Mouse (Mus musculus): ENCODE measurements at regions not wholly inside any gene's neighbourhood (a gene's known extent, or its start where the extent isn't known, plus 50 kb on each side); places are given as distances from the start of the nearest gene placed in this dataset.

DNA sequence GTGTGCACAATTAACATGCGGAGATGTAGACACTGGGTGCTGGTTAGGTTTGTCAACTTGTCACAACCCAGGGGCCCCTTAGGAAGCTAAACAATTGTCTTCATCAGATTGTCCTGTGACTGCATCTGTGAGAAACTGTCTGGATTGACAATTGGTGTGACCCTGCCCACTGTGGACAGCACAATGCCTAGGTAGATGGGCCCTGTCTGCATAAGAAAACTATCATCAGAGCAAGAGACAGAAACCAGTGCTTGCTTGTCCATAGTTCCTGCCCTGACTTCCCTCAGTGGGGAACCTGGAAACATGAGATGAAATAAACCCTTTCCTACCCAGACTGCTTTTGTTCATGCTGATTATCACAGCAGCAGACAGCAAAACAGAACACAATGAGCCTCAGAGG is 63.5 kb upstream of the Tyw5 start:
- DNase-seq: no peak

DNA sequence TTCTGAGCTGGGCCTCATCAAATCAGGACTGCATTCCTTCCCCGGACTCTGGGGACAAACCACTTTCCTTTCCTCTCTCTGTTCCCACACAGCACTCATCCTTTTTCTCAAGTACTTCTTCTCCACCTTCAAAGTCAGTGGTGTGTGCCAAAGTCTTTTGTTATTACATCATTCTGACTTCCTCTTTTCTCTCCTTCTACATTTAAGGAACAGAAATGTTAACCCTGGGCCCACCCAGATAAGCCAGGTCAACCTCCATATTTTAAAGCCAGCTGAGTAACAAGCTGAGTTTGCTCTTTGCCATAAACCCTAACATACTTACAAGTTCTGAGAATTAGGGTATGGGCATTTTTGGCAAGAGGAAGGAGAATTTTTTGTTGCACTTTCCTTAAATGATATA is 65.3 kb upstream of the Tyw5 start:
- no peak for DNase-seq

- DNase-seq: no peak
Measured at GRCm38 (mm10) chr1:57477725-57478124, 70.8 kb upstream of the Tyw5 start.

- DNase-seq: no peak
Measured at GRCm38 (mm10) chr1:57478151-57478550, 71.2 kb upstream of the Tyw5 start.

- DNase-seq: no peak
Measured at GRCm38 (mm10) chr1:57478800-57479199, 71.9 kb upstream of the Tyw5 start.

DNA sequence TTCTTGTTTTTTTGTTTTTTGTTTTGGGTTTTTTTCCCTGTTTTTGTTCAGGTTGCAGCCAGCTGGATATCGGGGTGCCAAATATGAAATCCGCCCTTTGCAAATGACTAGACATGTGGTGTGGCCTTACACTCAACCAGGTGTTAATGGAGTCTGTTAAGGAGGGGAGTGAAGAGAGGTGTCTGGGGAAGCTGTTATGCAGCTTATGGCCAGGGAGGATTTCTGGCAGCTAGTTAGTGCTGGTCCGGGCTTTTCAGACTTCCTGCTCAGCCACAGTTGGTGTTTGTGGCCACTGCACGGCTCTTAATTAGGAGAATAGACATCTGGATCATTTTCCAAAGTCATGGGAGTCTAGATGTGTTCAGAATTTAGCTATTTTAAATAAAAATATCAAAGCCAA is 72.7 kb upstream of the Tyw5 start:
- DNase-seq: no peak

DNA sequence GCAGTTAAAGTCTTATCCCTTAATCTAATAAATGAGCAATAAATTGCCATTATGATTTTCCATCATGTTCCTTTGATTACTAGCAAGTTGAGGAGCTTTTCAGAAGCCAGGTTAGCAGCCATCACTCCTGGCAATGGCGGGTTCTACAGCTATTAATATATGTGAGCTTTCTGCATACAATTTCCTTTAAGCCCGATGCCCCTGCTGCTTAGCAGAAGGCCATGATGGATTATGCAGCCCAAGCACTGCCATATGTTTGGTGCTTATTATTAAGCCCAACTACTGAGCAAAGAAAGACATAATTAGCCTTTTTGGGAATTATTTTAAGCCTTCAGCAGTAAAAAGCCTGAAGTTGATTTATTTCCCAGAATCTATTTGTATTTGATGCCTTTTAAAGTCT is 82.3 kb upstream of the Tyw5 start:
- DNase-seq: no peak

GRCm38 (mm10) chr1:57489588-57489987 is 82.7 kb upstream of the Tyw5 start:
- no peak for DNase-seq

DNA sequence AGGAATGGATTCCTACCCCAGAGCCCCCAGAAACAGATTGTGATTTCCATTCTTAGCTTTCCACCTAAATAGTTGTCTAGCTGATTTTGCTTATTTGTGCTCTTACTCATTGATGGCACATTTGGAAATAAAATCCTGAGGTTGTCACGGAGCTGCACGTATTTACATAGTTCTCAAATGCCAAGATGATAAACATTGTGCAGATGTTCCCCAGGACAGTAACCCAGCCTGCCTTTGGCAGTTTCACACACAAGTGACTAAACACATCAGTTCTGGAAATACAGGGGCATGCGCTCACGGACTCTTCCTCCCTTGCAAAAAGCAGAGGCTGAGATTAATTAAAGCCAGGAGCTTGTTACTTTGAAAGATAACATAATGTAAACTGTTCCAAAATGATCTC is 83.1 kb upstream of the Tyw5 start:
- no peak for DNase-seq

DNA sequence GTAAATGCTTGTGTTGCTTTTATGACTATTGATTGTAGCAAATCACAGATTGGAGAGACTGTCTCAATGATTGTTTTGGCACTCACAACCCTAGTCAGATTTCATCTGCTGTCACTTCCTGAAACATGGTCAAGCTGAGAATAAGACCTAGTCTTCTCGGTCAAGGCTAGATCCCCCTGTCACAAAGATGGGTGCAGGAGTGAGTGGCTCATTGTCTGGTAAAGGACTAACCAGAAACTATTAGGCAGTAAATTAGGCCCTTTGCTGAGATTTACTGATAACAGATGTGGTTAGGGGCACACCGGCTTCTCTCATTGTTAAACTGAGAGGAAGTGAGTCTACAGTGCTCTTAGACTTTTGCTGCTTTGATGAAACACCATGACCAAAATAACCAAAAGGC is 85.8 kb upstream of the Tyw5 start:
- DNase-seq: no peak

DNA sequence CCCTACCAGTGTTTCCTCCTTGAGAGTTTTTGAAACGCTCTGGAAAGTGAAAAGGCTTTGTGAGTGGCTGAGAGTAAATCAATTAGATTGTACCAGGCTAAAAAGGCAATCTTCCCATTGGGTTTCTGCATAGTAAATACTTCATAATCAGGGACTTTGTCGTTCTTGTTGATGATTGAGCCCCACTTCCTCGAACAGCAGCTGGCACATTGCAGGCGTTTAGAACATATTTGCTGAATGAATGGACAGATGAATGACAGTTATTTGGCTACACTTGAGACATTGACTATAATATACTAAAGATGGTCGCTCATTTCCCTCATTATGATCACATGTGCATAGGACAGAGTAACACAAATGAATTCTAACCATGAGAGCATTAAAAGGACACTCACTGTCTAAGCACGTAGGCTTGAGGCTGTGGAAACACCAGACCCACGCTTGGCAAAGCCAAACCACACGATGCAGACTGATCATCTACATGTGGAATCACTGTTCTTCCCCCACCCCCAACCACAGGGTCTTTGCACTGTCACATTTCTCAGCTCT is 90.7 kb upstream of the Tyw5 start:
- no peak for DNase-seq

DNA sequence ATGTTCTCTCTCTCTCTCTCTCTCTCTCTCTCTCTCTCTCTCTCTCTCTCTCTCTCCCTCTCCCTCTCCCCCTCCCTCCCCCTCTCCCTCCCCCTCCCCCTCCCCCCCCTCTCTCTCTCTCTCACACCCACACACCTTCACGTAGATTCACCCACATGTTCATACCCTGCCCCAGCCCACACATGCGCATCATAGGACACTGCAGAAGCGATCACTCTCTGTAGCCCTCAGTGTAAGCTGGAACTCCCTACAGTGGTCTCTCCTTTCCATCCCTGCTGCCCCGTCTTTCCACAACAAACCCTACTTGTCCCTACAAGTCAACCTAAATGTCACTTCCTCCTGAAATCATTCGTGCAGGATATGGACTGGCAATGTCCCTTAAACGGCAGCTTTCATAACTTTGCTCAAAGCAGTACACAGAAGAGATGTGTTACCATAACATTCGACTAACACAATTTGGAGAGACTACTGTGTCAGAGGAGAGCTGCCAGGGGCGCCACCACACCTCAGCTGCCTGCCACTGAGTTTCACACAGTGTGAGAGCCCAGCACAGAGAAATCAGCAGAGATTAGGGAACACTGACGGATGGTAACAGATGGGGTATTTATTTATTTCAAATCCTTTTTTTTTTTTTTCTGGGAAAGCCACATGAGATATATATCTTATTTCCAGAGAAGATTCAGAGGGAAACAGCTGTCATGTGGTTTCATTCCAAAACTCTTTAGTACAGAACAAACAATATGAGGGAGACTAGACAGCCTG is 103.6 kb upstream of the Tyw5 start:
- DNase-seq: no peak

DNA sequence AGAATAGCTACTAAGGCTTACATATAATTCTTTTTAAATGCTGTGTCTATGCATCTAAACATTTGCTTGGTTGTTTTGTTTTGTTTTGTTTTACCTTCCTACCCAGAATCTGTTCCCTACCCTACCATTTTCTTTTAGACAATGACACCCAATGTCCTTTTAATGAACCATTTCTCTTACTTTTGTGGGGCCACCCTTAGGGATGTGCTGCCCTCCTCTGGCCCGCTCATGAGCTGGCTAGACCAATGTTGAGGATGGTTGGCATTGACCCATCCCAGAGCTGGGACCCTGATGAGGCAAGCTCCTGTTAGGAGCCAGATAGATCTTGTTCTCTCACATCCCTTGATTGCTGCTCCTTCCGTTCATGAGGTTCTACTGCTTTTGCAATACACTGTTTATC is 105.0 kb upstream of the Tyw5 start:
- no peak for DNase-seq

DNA sequence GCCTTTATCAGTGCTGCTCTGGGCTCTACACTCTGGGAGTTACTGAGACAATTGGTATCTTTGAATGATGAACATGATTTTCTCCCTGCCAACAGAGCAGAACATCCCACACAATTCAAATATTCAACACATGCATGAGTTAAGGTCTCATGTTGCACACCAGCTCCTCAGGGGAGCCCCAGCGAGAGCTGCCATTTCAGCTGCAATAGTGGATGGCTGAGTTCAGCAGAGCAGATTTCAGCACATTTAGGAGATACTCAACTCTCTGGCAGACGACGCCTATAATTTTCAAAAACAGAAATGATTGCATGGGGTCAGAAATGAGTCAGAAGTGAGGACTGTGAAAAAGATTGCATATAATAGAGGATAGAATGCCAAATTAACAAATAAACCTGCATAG is 105.6 kb upstream of the Tyw5 start:
- DNase-seq: no peak

GRCm38 (mm10) chr1:57525965-57526364 is 119.1 kb upstream of the Tyw5 start:
- no peak for DNase-seq

DNA sequence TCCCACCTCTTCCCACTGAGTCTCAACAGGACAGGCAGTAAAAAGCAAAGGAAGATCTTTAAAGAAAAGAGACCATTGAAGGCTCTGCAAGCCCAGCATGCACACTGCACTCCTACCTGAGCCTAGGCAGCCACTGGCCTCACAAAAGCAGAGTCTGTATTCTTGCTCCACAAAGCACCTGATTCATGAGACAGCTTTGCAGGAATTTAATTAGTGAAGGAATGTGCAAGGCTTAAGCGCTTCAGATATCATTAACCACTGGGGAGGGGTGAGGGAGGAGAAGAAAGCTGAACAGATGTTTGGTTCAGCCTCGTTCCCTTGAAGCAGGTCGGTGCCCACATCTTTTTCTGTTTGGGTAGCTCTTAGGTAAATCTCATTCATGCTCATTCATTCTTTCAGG is 121.8 kb upstream of the Tyw5 start:
- DNase-seq: no peak

- peak in 1 of 2 experiments; percentile 7 for DNase-seq
Measured at GRCm38 (mm10) chr1:57529320-57529719, 122.4 kb upstream of the Tyw5 start.

DNA sequence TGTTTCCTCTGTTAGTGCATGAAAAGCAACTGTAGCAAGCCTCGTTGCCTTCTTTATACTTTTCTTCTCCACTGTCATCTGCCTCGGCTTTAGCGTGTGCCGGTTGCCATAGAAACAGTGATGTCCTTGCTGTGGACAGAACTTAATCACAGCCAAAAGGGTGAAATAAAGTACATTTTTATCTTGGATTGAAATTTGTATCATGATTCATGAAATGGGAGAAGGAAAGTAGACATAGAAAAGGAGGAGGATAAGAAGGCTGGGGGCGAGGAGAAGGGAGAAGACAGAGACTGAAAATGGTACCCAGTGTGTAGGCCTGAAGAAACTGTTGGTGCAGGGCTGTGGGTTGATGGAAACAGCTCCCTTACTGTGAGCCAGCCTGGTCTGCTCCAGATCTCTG is 130.5 kb upstream of the Tyw5 start:
- DNase-seq: no peak

GRCm38 (mm10) chr1:57544684-57545083 is 137.8 kb upstream of the Tyw5 start:
- DNase-seq: no peak

DNA sequence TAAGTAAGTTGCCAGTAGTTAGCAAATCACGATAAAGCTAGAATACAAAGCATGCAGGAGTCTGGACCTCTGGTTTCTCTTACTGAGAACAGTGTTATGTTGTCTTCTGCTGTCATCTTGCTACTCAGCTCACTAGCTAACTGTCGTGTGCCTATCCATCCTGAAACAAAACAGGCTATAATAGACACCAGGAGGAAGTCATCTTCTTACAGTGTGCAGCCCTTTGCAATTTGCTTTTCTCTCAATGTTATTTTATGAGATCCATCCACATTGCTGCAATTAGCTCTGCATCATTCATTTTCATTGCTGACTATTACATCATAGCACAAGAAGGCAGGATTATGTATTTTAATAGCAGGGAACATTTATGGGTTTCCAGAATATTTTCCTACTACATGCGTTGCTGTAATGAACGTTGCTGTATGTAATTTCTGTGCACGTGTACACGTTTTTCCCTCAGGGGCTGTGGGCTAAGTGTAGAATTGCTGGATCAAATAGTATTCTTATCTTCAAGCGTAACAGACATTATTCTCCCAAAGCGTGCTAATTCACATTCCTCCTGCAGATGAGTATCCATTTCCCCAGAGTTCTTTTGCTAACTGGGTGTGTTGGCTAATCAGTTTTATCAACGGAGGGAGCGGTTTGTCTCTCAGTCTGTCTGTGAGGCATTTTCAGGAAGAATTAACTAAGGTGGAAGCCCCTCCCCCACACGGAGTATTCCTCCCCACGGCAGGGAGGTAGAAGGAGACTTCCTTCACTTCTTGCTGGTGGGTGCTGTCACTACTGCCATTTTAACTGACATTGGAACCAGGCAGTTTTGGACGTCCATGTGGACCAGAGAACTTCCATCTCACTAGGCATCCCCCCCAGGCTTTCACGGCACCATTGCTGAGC is 139.1 kb upstream of the Tyw5 start:
- DNase-seq: no peak

DNA sequence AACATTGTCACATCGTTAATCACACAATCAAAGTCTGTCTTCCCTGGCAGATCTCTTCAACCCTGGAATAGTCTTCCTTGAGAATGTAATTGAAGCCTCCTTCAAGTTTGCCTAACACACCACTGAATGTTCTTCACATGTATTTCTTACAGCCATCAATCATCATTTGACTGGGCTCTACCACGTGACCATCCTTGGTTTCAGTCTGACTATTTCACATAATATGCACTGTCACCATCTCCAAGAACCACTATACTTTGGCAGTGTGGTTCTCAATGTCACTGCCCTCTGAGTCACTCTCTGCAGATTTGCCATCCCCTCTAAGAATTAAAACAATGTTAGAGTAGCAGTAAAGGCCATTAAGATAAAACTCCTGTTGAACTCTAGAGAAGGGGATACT is 154.6 kb upstream of the Tyw5 start:
- no peak for DNase-seq

DNA sequence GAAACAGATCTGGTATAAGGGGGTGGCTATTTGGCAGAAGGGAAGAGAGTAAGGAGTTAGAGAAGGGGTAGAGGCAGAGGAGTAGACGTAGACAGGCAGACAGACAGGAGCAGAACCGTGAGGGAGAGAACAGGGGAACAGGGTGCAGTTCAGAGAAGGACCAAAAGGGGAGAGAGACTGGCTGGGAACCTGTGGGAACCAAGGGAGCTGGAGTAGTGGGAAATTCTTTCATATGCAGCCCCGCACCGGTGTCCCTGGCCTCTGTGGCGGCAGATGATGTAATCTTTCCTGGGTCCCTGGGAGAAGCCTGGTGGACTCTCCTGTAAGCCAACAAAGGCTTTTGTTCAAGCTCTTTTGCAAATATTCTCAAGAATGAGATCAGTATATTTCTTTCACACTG is 157.8 kb upstream of the Tyw5 start:
- DNase-seq: no peak

GRCm38 (mm10) chr1:57572097-57572496 is 165.2 kb upstream of the Tyw5 start:
- no peak for DNase-seq

GRCm38 (mm10) chr1:57573829-57574228 is 166.9 kb upstream of the Tyw5 start:
- DNase-seq: no peak

All from cerebellum, postnatal 25 days (tissue).